Mouse (Mus musculus): Measurements from ENCODE around the gene Kdelr2. TPM values are rescaled to one million over a fixed set of nuclear protein-coding genes. Genes with fewer than 3 reads are reported as not detected.

Gene Kdelr2
- polyA plus RNA-seq, 1 experiment = 147 TPM

GRCm38 (mm10) chr5:143400501-143400900 is 3.1 kb upstream of the Kdelr2 start:
- DNase-seq (ENCODE audit: low read depth) = no peak

DNA sequence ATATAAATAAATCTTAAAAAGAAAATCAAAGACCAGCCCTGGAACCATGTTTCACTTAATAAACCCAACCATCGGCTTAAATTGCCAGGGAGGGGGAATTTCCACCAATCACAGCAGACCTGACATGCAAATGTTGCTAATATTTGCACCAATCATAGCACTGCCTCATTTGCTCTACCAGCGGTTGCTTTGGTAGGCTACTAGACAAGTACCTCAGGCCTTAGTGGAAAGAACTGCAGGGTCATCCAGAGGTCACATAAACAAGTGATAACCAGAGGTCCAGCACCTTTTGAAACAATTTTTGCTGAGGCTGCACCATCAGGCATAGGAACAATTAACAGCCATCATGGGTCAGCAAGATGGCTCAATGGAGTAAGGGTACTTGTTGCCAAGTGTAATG is 2.1 kb upstream of the Kdelr2 start:
- DNase-seq (ENCODE audit: low read depth) = no peak

DNA sequence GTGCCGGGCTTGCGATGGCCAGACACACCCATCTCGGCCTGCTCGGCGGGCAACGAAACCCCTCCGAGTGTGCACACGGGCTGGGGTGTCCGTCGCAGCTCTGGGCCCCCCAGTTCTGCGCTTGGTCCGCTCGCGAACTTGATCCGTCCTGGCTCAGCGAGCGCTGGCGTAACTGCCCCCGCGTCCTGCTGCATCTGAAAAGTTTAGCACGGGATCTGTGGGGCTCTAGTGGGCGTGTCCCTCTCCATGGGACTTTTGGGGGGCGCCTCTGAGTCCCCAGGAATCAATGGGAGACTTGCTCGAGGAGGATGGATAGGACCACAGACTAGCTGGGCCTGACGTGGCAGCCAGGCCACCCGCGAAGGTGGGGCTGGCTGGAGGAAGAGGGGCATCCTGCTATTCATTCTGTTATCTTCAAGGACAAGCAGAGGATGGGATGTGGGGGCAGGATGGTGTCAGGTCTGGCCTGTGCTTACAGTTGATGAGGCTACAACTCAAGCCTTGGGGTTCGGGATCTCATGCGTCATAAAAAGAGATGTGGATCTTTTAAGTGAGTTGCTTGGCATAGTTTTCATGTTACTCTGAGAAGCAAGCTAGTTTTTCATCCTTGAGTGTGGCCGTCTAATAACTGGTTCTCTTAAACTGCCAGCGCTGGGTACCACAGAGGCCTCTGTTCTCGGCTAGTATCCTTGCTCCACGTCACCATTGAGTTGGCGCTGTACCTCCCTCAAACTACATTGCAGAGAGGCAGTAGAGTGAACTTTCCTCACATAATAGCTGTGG is 701 bp downstream of the Kdelr2 start:
- no peak for DNase-seq (ENCODE audit: low read depth)

DNA sequence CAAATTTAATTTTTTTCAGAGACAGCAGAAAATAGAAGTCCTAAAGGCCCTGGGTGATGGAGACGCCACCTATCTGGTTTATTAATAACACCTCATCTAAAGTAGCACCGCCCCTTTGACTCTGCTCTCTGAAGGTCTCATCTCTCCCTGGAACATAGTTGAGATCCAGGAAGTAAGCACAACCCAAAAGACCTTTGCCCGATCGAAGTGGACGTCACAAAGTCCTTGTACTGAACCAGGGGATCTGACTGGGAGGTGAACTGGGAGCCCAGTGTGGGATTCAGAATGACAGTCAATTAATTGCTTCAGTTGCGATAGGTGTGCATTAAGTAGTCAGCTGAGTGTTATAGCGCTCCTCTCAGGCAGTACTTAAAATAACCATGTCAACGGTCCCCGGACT is 1.6 kb downstream of the Kdelr2 start:
- DNase-seq (ENCODE audit: low read depth) = no peak

DNA sequence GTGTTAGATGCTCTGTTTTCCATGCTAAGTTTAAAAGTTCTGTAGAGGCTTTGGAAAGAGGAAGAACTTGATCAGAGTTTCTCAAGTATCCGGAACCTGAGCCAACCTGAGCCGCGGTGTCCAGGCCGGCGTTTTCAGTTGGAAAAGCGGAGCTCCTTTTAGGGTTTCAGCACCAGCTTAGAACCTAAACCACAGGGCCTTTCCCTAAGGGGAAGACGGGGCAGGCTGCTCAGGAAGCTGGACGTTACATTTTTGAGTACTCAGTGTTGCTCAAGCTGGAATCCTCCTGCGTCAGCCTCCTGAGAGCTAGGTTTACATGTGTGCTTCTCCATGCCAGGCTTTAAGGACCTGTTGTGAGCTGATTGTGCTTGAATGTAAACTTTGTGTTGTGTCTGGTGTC is 2.9 kb downstream of the Kdelr2 start:
- DNase-seq (ENCODE audit: low read depth) = no peak

GRCm38 (mm10) chr5:143409239-143409638 is 5.6 kb downstream of the Kdelr2 start:
- DNase-seq (ENCODE audit: low read depth) = no peak

DNA sequence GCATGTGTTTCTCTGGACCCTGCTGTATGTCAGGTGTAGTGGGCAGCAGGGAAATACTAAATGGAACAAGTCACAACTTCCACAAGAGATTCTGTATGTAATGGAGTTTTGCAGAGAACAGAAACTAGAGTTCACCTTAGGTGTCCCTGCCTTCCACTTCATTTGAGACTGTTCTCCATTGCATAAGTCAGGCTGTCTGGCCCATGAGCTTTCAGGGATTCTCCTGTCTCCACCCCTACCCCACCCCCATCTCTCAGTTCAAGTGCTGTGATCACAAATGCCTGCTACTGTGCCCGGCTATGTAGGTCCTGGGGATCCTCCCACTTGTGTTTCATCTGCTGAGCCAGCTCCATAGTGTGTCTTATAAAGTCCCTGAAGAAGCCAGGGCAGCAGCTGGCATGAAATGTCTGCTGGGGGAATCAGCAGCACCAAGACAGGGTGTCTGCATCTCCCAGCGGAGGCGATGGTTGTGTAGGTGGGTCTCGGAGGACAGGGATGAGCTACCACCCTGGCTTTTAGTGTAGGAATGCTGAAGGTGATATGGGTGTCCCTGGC is 7.3 kb downstream of the Kdelr2 start:
- no peak for DNase-seq (ENCODE audit: low read depth)

DNA sequence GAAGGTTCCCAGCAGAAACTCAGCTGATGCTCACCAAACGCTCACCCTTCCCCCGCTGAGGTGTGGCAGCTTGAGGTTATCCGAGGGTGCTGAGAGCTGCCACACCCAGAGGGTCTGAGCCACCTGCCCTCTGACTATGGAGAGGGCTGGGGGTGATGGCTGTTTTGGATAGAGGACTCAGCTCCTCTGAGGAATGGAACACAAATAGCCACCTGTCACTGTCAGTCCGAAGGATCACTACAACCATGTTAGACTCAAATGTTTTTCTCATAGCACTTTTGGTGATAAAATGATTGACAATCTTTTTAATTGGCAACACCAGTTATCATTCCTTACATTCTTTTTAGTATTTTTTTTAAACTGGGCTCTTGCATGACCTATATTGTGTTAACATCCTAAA is 17.8 kb downstream of the Kdelr2 start:
- DNase-seq (ENCODE audit: low read depth) = no peak

DNA sequence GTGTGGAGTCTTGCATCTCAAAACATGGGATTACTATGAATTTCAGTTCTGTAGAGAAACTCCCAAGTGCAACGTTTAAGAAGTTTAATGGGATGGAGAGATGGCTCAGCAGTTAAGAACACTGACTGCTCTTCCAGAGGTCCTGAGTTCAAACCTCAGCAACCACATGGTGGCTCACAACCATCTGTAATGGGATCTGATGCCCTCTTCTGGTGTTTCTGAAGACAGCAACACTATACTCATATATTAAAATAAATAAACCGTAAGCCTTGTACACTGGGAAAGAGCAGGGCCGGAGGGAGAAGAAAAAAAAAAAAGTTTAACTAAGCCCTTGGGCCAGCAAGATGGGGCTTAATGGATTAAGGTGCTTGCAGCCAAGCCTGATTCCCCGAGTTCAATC is 19.4 kb downstream of the Kdelr2 start:
- DNase-seq (ENCODE audit: low read depth) = no peak

DNA sequence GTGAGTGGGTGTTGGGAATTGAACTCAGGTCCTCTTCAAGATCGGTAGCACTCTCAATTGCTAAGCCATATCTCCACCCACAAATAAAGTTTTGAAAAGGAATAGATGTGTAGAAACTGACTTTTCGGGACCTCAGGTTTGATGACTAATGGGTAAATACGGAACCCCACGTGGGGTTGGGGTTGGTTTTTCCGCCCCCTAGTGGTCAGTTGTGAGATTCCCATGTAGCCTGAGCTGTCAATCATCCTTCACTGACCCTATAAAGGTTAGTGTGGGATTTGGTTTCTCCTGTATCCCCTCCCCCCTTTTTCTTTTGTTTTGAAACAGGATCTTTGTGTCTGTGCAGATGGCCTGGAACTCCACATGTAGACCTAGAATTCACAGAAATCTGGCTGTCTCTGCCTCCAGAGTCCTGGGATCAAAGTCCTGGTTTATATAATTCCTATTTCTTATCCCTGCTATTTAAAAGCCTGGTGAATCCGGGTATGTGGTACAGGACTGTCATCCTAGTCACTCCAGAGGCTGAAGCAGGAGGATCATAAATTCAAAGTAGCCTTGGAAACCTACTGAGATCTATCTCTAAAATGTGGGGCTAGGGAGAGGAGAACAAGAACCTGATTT is 20.4 kb downstream of the Kdelr2 start:
- no peak for DNase-seq (ENCODE audit: low read depth)

GRCm38 (mm10) chr5:143434421-143434820 is 30.8 kb downstream of the Kdelr2 start:
- DNase-seq (ENCODE audit: low read depth) = no peak

GRCm38 (mm10) chr5:143441298-143441697 is 37.7 kb downstream of the Kdelr2 start:
- no peak for DNase-seq (ENCODE audit: low read depth)

GRCm38 (mm10) chr5:143441753-143442152 is 38.1 kb downstream of the Kdelr2 start:
- no peak for DNase-seq (ENCODE audit: low read depth)

DNA sequence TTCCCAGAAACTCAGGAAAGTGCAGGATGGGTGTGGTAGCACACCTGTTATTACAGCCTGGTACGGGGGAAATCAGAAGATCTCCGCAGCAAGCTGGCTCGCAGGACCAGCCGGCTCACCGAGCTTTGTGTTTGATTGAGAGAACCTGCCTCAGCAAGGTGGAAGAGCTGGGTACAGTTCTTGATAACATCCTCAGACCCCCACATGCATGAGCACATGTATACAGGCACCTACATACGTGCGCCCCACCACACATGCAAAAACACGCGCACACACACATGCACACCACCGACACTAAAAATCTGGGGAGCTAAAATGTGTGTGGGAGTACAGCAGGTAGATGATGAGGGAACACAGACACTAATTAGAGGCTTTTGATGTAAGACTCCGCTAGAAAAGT is 60.0 kb downstream of the Kdelr2 start:
- DNase-seq (ENCODE audit: low read depth) = no peak

- no peak for DNase-seq (ENCODE audit: low read depth)
These were observed 60.6 kb downstream of the Kdelr2 start, which contains the start of gene Daglb for GRCm38 (mm10) chr5:143464100-143464756. Gene Daglb (plus strand): TSS chr5:143464584.

DNA sequence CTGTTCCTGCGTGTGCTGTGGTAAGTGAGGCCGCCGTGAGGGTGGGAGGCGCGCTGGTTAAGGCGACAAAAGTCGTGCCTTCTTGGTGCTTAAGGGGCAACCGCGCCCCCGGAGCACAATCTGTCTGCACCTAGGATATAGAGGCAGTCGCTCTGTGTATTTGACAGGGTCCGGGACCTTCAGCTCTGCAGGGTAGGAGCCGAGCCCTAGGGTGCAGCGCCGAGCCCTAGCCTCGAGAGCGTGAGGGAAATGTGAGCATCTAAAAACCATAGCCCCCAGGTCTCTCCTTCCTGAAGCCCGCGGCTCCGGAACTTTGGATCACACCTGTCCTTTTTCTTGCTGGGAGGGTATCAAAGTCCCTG is 61.1 kb downstream of the Kdelr2 start:
- no peak for DNase-seq (ENCODE audit: low read depth)

DNA sequence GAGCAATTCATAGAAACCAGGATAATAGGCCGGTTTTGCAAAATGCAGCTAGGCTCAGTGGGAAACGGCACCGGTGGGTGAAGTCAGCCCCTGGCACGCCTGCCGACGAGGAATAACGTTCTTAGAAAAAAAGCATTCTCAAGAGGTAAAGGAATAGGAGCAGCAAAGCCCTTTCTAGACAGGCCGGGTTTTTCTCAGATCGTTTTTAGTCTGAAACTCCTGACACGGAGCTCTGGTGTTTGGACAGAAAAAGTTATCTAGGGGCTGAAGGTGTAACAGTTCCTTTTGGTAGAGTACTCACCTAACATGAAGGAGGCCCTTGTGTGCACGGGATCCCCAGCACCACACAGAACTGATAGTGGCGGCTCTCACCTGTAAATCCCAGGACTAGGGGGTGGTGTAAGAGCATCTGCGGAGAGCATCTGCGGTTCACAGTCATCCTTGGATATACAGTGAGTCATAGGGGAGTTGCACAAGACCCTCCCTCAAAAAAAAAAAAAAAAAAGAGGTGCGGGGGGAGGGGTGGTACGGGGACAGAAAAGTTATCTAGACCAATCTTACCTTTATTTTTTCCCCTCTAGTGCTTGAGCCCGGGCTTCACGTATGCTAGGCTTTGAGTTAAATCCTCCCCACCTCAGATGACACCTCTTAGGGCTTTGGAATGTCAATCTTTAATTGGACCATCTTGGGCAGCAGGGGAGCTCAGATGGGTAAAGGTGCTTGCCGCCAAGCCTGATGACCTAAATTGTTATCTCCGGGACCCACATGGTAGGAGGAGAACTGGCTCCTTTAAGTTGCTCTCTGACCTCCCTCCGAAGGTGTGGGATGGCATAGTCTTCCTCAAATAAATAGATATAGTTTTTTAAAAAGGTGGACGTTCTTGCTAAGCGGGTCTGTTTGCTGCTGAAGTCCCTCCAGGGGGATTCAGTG is 61.8 kb downstream of the Kdelr2 start:
- no peak for DNase-seq (ENCODE audit: low read depth)

GRCm38 (mm10) chr5:143466891-143467669 is 63.4 kb downstream of the Kdelr2 start:
- DNase-seq (ENCODE audit: low read depth) = no peak

- DNase-seq (ENCODE audit: low read depth) = no peak
These were observed 64.3 kb downstream of the Kdelr2 start for GRCm38 (mm10) chr5:143467931-143468330.

GRCm38 (mm10) chr5:143469628-143470027 is 66.0 kb downstream of the Kdelr2 start:
- DNase-seq (ENCODE audit: low read depth) = no peak

All from gonadal fat pad, adult 2 months (tissue).